Mouse (Mus musculus) intestine, postnatal 0 days (tissue): ENCODE results near the gene Ppp6r2. TPM values are rescaled to one million over a fixed set of nuclear protein-coding genes. Genes with fewer than 3 reads are reported as not detected.

Source experiments
- ATAC-seq: fragments of 200-750 bp; cut with Nextera tagmentation; 2 replicates; pipeline ENCODE4 v1.8.0; 2017; ENCODE audit warnings: mild to moderate bottlenecking, moderate TSS enrichment, moderate library complexity
- H3K27ac ChIP-seq: fragments of 300-500 bp; sonication (generic); 2 replicates; pipeline ENCODE4 v1.5.1; 2014; ENCODE audit warnings: mild to moderate bottlenecking, low read depth, low read length, moderate library complexity
- H3K27me3 ChIP-seq: fragments of 300-500 bp; sonication (generic); replicated peaks from 2 replicates; pipeline ENCODE4 v1.6.1; 2014; ENCODE audit warnings: low read length, mixed read lengths; ENCODE audit not compliant: control insufficient read depth, insufficient read depth
- H3K36me3 ChIP-seq: fragments of 300-500 bp; sonication (generic); 2 replicates; pipeline ENCODE4 v1.6.1; 2014; ENCODE audit warnings: mild to moderate bottlenecking, moderate library complexity; ENCODE audit not compliant: control insufficient read depth, insufficient read depth
- H3K4me1 ChIP-seq: fragments of 300-500 bp; sonication (generic); replicated peaks from 2 replicates; pipeline ENCODE4 v1.6.1; 2014; ENCODE audit warnings: antibody characterized with exemption, low read length, mixed read lengths; ENCODE audit not compliant: control insufficient read depth, insufficient read depth
- H3K4me2 ChIP-seq: fragments of 300-500 bp; sonication (generic); replicated peaks from 2 replicates; pipeline ENCODE4 v1.6.1; 2014; ENCODE audit warnings: low read depth, mild to moderate bottlenecking, moderate library complexity
- H3K4me3 ChIP-seq: fragments of 300-500 bp; sonication (generic); 2 replicates; pipeline ENCODE4 v1.5.1; 2014; ENCODE audit warnings: low read depth, low read length
- H3K9ac ChIP-seq: fragments of 300-500 bp; sonication (generic); 2 replicates; pipeline ENCODE4 v1.6.1; 2014; ENCODE audit warnings: mild to moderate bottlenecking, low read depth, low read length
- H3K9me3 ChIP-seq: fragments of 300-500 bp; sonication (generic); 2 replicates; pipeline ENCODE4 v1.6.1; 2016; ENCODE audit warnings: mixed run types; ENCODE audit not compliant: control insufficient read depth
- CTCF ChIP-seq: sonication (generic); IDR thresholded peaks from 2 replicates; pipeline ENCODE4 v1.5.1; 2016; ENCODE audit warnings: low read depth, mild to moderate bottlenecking, control low read depth, antibody characterized with exemption, moderate library complexity
- WGBS: fragments of 180-500 bp; shearing (Covaris S2); extraction: QIAGEN DNeasy Blood & Tissue Kit; methylation state at CpG from one replicate; pipeline ENCODE4 v1.1.7; 2014; 5-methylcytosine and 5-hydroxymethylcytosine counted together
- polyA plus RNA-seq: library from polyadenylated mRNA; unstranded; fragments of >200 nt; fragmentation: Nextera tagmentation; extraction: Ambion mirVana; gene quantifications from 2 replicates; pipeline ENCODE4 v1.2.1, GENCODE M21; 2015

The Ppp6r2 gene
- polyA plus RNA-seq, 1 experiment from 2014 or later, result 17.7 TPM

GRCm38 (mm10) chr15:89275497-89275896, 64.1 kb downstream of the Ppp6r2 start:
- H3K9me3 ChIP-seq, result no peaks in the 10 kb centered on the region
- H3K4me2 ChIP-seq, result no peak overlapping the region
- H3K27me3 ChIP-seq, result no peaks in the 10 kb centered on the region
- H3K36me3 ChIP-seq, result peaks cover 54% of the 10 kb centered on the region
- H3K4me1 ChIP-seq, result no peaks in the 10 kb centered on the region
- H3K4me3 ChIP-seq, result no peak overlapping the region
- 86% methylated on average over 3 of the region's 3 CpGs for WGBS
- no peak overlapping the region for H3K27ac ChIP-seq
- TF ChIP-seq CTCF, result no peak
- H3K9ac ChIP-seq, result no peak overlapping the region
- no peak for ATAC-seq

GRCm38 (mm10) chr15:89277366-89277765, 66.0 kb downstream of the Ppp6r2 start:
- H3K27me3 ChIP-seq, result no peaks in the 10 kb centered on the region
- no peaks in the 10 kb centered on the region for H3K4me1 ChIP-seq
- H3K4me2 ChIP-seq, result no peak overlapping the region
- H3K27ac ChIP-seq, result no peak overlapping the region
- whole genome bisulfite sequencing, result 88% methylated on average over 4 of the region's 4 CpGs
- H3K4me3 ChIP-seq, result no peak overlapping the region
- no peak for ATAC-seq
- H3K36me3 ChIP-seq, result peaks cover 72% of the 10 kb centered on the region
- no peaks in the 10 kb centered on the region for H3K9me3 ChIP-seq
- H3K9ac ChIP-seq, result no peak overlapping the region
- no peak for TF ChIP-seq CTCF

- Histone ChIP-seq H3K4me2 (no peak overlapping the region), H3K27me3 (no peaks in the 10 kb centered on the region), H3K4me3 (no peak overlapping the region), H3K4me1 (no peaks in the 10 kb centered on the region), H3K9ac (no peak overlapping the region), H3K9me3 (no peaks in the 10 kb centered on the region), H3K27ac (no peak overlapping the region), H3K36me3 (peaks cover 73% of the 10 kb centered on the region)
- 89% methylated on average over 6 of the region's 6 CpGs for WGBS
- no peak for TF ChIP-seq CTCF
- ATAC-seq, result no peak
These were observed 71.2 kb downstream of the Ppp6r2 start for GRCm38 (mm10) chr15:89282546-89282945.

- TF ChIP-seq CTCF, result no peak
- ATAC-seq, result no peak
- Histone ChIP-seq H3K4me1 (no peaks in the 10 kb centered on the region), H3K9ac (no peak overlapping the region), H3K27me3 (no peaks in the 10 kb centered on the region), H3K4me3 (no peak overlapping the region), H3K36me3 (peaks cover 77% of the 10 kb centered on the region), H3K9me3 (no peaks in the 10 kb centered on the region), H3K27ac (no peak overlapping the region), H3K4me2 (no peak overlapping the region)
- 69% methylated on average over 2 of the region's 2 CpGs for WGBS
These were observed 72.7 kb downstream of the Ppp6r2 start for GRCm38 (mm10) chr15:89284094-89284493.

GRCm38 (mm10) chr15:89285004-89285403, 73.7 kb downstream of the Ppp6r2 start:
- Histone ChIP-seq H3K4me3 (no peak overlapping the region), H3K27me3 (no peaks in the 10 kb centered on the region), H3K27ac (no peak overlapping the region), H3K9me3 (no peaks in the 10 kb centered on the region), H3K9ac (no peak overlapping the region), H3K4me1 (no peaks in the 10 kb centered on the region), H3K4me2 (no peak overlapping the region), H3K36me3 (peaks cover 77% of the 10 kb centered on the region)
- no peak for TF ChIP-seq CTCF
- no peak for ATAC-seq

GRCm38 (mm10) chr15:89285478-89285877, 74.1 kb downstream of the Ppp6r2 start:
- Histone ChIP-seq H3K27me3 (no peaks in the 10 kb centered on the region), H3K9me3 (no peaks in the 10 kb centered on the region), H3K9ac (no peak overlapping the region), H3K4me1 (no peaks in the 10 kb centered on the region), H3K4me2 (no peak overlapping the region), H3K36me3 (peaks cover 77% of the 10 kb centered on the region), H3K4me3 (no peak overlapping the region), H3K27ac (no peak overlapping the region)
- 93% methylated on average over 5 of the region's 5 CpGs for WGBS
- ATAC-seq, result no peak
- no peak for TF ChIP-seq CTCF

- no peaks in the 10 kb centered on the region for H3K9me3 ChIP-seq
- no peaks in the 10 kb centered on the region for H3K27me3 ChIP-seq
- no peak overlapping the region for H3K27ac ChIP-seq
- H3K4me3 ChIP-seq, result no peak overlapping the region
- H3K9ac ChIP-seq, result no peak overlapping the region
- TF ChIP-seq CTCF, result no peak
- peaks cover 77% of the 10 kb centered on the region for H3K36me3 ChIP-seq
- WGBS, result 69% methylated on average over 7 of the region's 7 CpGs
- H3K4me2 ChIP-seq, result no peak overlapping the region
- ATAC-seq, result no peak
- no peaks in the 10 kb centered on the region for H3K4me1 ChIP-seq
These were observed 74.8 kb downstream of the Ppp6r2 start for GRCm38 (mm10) chr15:89286114-89286513.
